Mouse (Mus musculus) kidney, adult 2 months (tissue): ENCODE data around the gene Bcl2l10. TPM values are rescaled to one million over a fixed set of nuclear protein-coding genes. Genes with fewer than 3 reads are reported as not detected.

Experiments
- DNase-seq: peaks from one replicate; pipeline ENCODE4 v3.0.0; 2021
- H3K27ac ChIP-seq: fragments of 200-500 bp; 2 replicates; pipeline ENCODE4 v1.5.1; 2012; ENCODE audit warnings: low read depth, low read length, control low read depth, inconsistent platforms; ENCODE audit not compliant: insufficient read depth
- H3K27me3 ChIP-seq: fragments of 200-500 bp; replicated peaks from 2 replicates; pipeline ENCODE4 v1.6.1; 2012; ENCODE audit warnings: mild to moderate bottlenecking, moderate library complexity, low read length, inconsistent platforms; ENCODE audit not compliant: control insufficient read depth, insufficient read depth
- H3K36me3 ChIP-seq: fragments of 200-500 bp; 2 replicates; pipeline ENCODE4 v1.6.1; 2012; ENCODE audit warnings: mild to moderate bottlenecking, moderate library complexity, low read length, inconsistent platforms; ENCODE audit not compliant: control insufficient read depth, insufficient read depth
- H3K4me1 ChIP-seq: fragments of 200-500 bp; 2 replicates; pipeline ENCODE4 v1.6.1; 2011; ENCODE audit warnings: low read length; ENCODE audit not compliant: control insufficient read depth, insufficient read depth
- H3K4me3 ChIP-seq: fragments of 200-500 bp; 2 replicates; pipeline ENCODE4 v1.5.1; 2011; ENCODE audit warnings: mild to moderate bottlenecking, low read depth, low read length, control low read depth; ENCODE audit not compliant: insufficient read depth
- CTCF ChIP-seq: fragments of 200-500 bp; conservative IDR thresholded peaks from 2 replicates; pipeline ENCODE4 v1.5.1; 2011; ENCODE audit warnings: low read depth, mild to moderate bottlenecking, control low read depth, low read length, moderate library complexity, mixed read lengths; ENCODE audit not compliant: insufficient read depth, insufficient read length
- POLR2A ChIP-seq: fragments of 200-500 bp; IDR thresholded peaks from one replicate; pipeline ENCODE4 v1.6.1; 2011; ENCODE audit warnings: low read depth, low read length, control low read depth
- WGBS: fragments of 180-500 bp; shearing (Covaris S2); methylation state at CpG from one replicate; pipeline ENCODE4 v1.1.7; 2018; 5-methylcytosine and 5-hydroxymethylcytosine counted together
- polyA plus RNA-seq: library from polyadenylated mRNA; depleted of rRNA; stranded (reverse); fragments of >200 nt; gene quantifications from 2 replicates; pipeline ENCODE4 v1.2.3, GENCODE M21; 2012

Gene Bcl2l10
- polyA plus RNA-seq, 1 experiment = 0.06 TPM

GRCm38 (mm10) chr9:75342433-75342832 is 5.1 kb upstream of the Bcl2l10 start:
- Histone ChIP-seq H3K27me3 (no peaks in the 10 kb centered on the region), H3K4me3 (no peak overlapping the region), H3K4me1 (no peaks in the 10 kb centered on the region), H3K27ac (no peak overlapping the region), H3K36me3 (no peaks in the 10 kb centered on the region; the same call in 1 of the 2 replicates)
- no peak for TF ChIP-seq CTCF
- TF ChIP-seq POLR2A = no peak
- DNase-seq = no peak
- 84% methylated on average over 4 of the region's 4 CpGs for WGBS

DNA sequence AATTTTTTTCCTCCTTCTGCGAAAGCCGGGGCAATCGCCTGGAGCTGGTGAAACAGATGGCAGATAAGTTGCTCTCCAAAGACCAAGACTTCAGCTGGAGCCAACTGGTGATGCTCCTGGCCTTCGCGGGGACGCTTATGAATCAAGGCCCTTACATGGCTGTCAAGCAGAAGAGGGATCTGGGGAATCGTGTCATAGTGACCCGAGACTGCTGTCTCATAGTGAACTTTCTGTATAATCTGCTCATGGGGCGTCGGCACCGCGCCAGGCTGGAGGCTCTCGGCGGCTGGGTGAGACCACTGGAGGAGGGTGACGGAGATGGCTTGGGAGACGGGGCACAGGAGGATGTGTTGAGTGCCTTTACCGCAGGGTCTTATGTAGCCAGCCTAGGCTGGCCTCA is 508 bp downstream of the Bcl2l10 start:
- Histone ChIP-seq H3K4me1 (no peaks in the 10 kb centered on the region), H3K27ac (no peak overlapping the region), H3K27me3 (no peaks in the 10 kb centered on the region), H3K36me3 (no peaks in the 10 kb centered on the region), H3K4me3 (no peak overlapping the region)
- 90% methylated on average over 17 of the region's 17 CpGs for WGBS
- DNase-seq = no peak
- TF ChIP-seq POLR2A = no peak

- DNase-seq = no peak
- no peak for TF ChIP-seq CTCF
- TF ChIP-seq POLR2A = no peak
These were observed 1.1 kb downstream of the Bcl2l10 start for GRCm38 (mm10) chr9:75348641-75349040.

DNA sequence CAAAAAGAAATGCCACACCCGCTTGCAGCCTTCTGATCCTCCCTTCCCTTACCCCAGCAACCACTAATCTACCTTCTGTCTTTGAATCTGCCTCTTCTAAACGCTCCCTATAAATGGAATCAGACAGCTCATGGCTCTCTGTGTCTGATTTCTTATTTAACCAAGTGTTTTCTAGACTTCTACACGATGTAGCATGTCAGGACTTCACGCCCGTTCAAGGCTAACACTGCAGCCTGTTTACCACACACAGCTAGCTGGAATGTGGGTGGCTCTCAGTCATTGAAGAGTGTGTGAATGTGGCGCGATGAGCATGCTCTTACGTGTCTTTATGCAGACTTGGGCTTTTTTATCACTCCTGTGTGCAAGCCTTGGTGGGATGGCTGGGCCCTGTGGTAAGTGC is 5.5 kb downstream of the Bcl2l10 start:
- H3K36me3 ChIP-seq = no peaks in the 10 kb centered on the region
- 79% methylated on average over 8 of the region's 8 CpGs for WGBS

More at GRCm38 (mm10) chr9:75348641-75349040, 1.1 kb downstream of the Bcl2l10 start:
- Histone ChIP-seq H3K4me3 (no peak overlapping the region), H3K36me3 (no peaks in the 10 kb centered on the region), H3K27me3 (no peaks in the 10 kb centered on the region), H3K27ac (no peak overlapping the region), H3K4me1 (no peaks in the 10 kb centered on the region)
- 89% methylated on average over 3 of the region's 3 CpGs for WGBS

GRCm38 (mm10) chr9:75355783-75356182 is 8.2 kb downstream of the Bcl2l10 start:
- DNase-seq = no peak
- H3K27ac ChIP-seq = no peak overlapping the region
- no peaks in the 10 kb centered on the region for H3K27me3 ChIP-seq
- TF ChIP-seq POLR2A (no peak), CTCF (no peak)
- 84% methylated on average over 4 of the region's 4 CpGs for WGBS
- H3K4me1 ChIP-seq = no peaks in the 10 kb centered on the region
- no peaks in the 10 kb centered on the region for H3K36me3 ChIP-seq
- no peak overlapping the region for H3K4me3 ChIP-seq

More for the DNA sequence above, 5.5 kb downstream of the Bcl2l10 start:
- TF ChIP-seq CTCF (no peak), POLR2A (no peak)
- Histone ChIP-seq H3K4me1 (no peaks in the 10 kb centered on the region), H3K27ac (no peak overlapping the region), H3K27me3 (no peaks in the 10 kb centered on the region), H3K4me3 (no peak overlapping the region)
- no peak for DNase-seq

- 78% methylated on average over 9 of the region's 9 CpGs for WGBS
- no peak for DNase-seq
- H3K4me1 ChIP-seq = no peaks in the 10 kb centered on the region
- TF ChIP-seq POLR2A (no peak), CTCF (no peak)
- no peaks in the 10 kb centered on the region for H3K36me3 ChIP-seq
- no peaks in the 10 kb centered on the region for H3K27me3 ChIP-seq
- H3K27ac ChIP-seq = no peak overlapping the region
- H3K4me3 ChIP-seq = no peak overlapping the region
These were observed 9.6 kb downstream of the Bcl2l10 start for GRCm38 (mm10) chr9:75357087-75357654.

DNA sequence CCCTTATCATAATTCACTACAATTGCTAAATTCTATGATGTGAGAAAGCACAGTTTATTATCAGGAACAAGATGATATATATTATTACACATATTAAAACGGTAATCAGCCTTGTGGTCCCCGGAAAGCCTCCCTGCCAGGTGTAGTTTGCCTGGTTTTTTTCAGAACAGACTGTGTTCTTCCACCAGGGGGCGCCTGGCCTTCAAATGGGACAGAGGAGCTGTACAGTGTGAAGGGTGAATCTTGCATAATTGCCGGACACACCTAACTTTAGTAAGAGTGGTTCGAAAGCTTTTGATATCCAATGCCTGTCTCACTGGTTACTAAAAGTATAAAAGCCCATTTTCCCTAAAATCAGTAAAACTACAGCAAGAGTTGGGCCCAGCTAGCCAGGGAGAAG is 14.1 kb downstream of the Bcl2l10 start:
- H3K27me3 ChIP-seq = no peaks in the 10 kb centered on the region
- 12% methylated on average over 5 of the region's 5 CpGs for WGBS
- no peak overlapping the region for H3K27ac ChIP-seq
- no peak for TF ChIP-seq POLR2A
- TF ChIP-seq CTCF = peak; percentile 79
- no peaks in the 10 kb centered on the region for H3K4me1 ChIP-seq
- peak; percentile 71 for DNase-seq
- H3K4me3 ChIP-seq = no peak overlapping the region
- H3K36me3 ChIP-seq = no peaks in the 10 kb centered on the region

DNA sequence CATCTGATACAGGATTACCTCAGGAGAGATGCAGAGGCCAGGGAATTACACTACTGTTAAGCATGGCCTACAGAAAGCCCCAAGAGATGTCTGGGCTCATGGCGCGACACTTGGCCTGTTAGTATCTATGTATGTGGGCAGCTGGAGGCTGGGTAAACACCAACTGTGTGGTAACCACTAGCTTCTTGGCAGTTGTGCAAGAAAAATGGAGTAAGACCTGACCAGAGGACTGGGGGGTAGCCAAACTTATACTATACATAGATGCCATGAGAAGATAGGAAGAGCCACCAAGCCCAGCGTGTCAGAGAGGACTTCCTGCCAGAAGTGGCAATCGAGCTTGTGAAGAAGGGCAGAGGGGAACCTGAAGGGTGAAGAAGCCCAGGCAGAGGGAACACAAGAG is 14.6 kb downstream of the Bcl2l10 start:
- Histone ChIP-seq H3K27ac (no peak overlapping the region), H3K4me3 (no peak overlapping the region), H3K36me3 (no peaks in the 10 kb centered on the region), H3K27me3 (no peaks in the 10 kb centered on the region), H3K4me1 (no peaks in the 10 kb centered on the region)
- WGBS = 83% methylated on average over 4 of the region's 4 CpGs
- DNase-seq = no peak
- TF ChIP-seq CTCF (no peak), POLR2A (no peak)
